Mouse (Mus musculus) lung, adult 2 months (tissue): Measurements from ENCODE around the gene Rftn1. TPM values are rescaled to one million over a fixed set of nuclear protein-coding genes. Genes with fewer than 3 reads are reported as not detected.

ENCODE experiments used
- DNase-seq: peaks from one replicate; pipeline ENCODE4 v3.0.0; 2022
- H3K4me1 ChIP-seq: fragments of 200-500 bp; 2 replicates; pipeline ENCODE4 v1.6.1; 2011; ENCODE audit warnings: low read length; ENCODE audit not compliant: control insufficient read depth, insufficient read depth
- H3K4me3 ChIP-seq: fragments of 200-500 bp; replicated peaks from 2 replicates; pipeline ENCODE3; 2011; ENCODE audit warnings: low read depth, mild to moderate bottlenecking, control low read depth, low read length; ENCODE audit errors: extremely low read depth
- CTCF ChIP-seq: fragments of 200-500 bp; IDR thresholded peaks from 2 replicates; pipeline ENCODE4 v1.5.1; 2011; ENCODE audit warnings: mild to moderate bottlenecking, low read length, control low read depth; ENCODE audit not compliant: insufficient read depth
- POLR2A ChIP-seq: fragments of 200-500 bp; IDR thresholded peaks from 2 replicates; pipeline ENCODE4 v1.6.1; 2011; ENCODE audit warnings: low read depth, mild to moderate bottlenecking, control low read depth, low read length, borderline replicate concordance; ENCODE audit errors: extremely low read depth
- WGBS: fragments of 180-500 bp; shearing (Covaris S2); methylation state at CpG from one replicate; pipeline ENCODE4 v1.1.7; 2018; 5-methylcytosine and 5-hydroxymethylcytosine counted together
- polyA plus RNA-seq: library from polyadenylated mRNA; depleted of rRNA; stranded (reverse); fragments of >200 nt; gene quantifications from 2 replicates; pipeline ENCODE4 v1.2.3, GENCODE M21; 2012

Gene Rftn1
- polyA plus RNA-seq, 1 experiment = 32.4 TPM

GRCm38 (mm10) chr17:50062649-50063048, 127.8 kb downstream of the Rftn1 start:
- no peak overlapping the region for H3K4me3 ChIP-seq
- peak; percentile 46 for DNase-seq
- peaks cover 8% of the 10 kb centered on the region for H3K4me1 ChIP-seq
- TF ChIP-seq POLR2A = no peak
- 33% methylated on average over 4 of the region's 4 CpGs for WGBS

- 87% methylated on average over 4 of the region's 4 CpGs for WGBS
- Histone ChIP-seq H3K4me3 (no peak overlapping the region), H3K4me1 (peaks cover 8% of the 10 kb centered on the region)
- TF ChIP-seq CTCF = no peak
- no peak for TF ChIP-seq POLR2A
- DNase-seq = no peak
Measured at GRCm38 (mm10) chr17:50061446-50061845, 129.0 kb downstream of the Rftn1 start.

- DNase-seq = no peak
- peaks cover 8% of the 10 kb centered on the region for H3K4me1 ChIP-seq
- TF ChIP-seq POLR2A (no peak), CTCF (no peak)
- 70% methylated on average over 2 of the region's 2 CpGs for WGBS
- no peak overlapping the region for H3K4me3 ChIP-seq
Measured at GRCm38 (mm10) chr17:50060220-50060619, 130.3 kb downstream of the Rftn1 start.

GRCm38 (mm10) chr17:50059417-50059816, 131.1 kb downstream of the Rftn1 start:
- no peak for DNase-seq
- Histone ChIP-seq H3K4me3 (no peak overlapping the region), H3K4me1 (peaks cover 8% of the 10 kb centered on the region)
- 82% methylated on average over 5 of the region's 5 CpGs for WGBS
- TF ChIP-seq POLR2A (no peak), CTCF (no peak)

- no peak overlapping the region for H3K4me3 ChIP-seq
- TF ChIP-seq POLR2A = no peak
- no peak for TF ChIP-seq CTCF
- 84% methylated on average over 16 of the region's 16 CpGs for WGBS
- H3K4me1 ChIP-seq = no peaks in the 10 kb centered on the region
- DNase-seq = no peak
Measured at GRCm38 (mm10) chr17:50055154-50055756, 135.2 kb downstream of the Rftn1 start.

- H3K4me1 ChIP-seq = no peaks in the 10 kb centered on the region
- TF ChIP-seq POLR2A (no peak), CTCF (no peak)
- H3K4me3 ChIP-seq = no peak overlapping the region
- DNase-seq = no peak
- WGBS = 85% methylated on average over 7 of the region's 7 CpGs
Measured at GRCm38 (mm10) chr17:50054586-50054985, 135.9 kb downstream of the Rftn1 start.

GRCm38 (mm10) chr17:50053961-50054360, 136.5 kb downstream of the Rftn1 start:
- no peaks in the 10 kb centered on the region for H3K4me1 ChIP-seq
- TF ChIP-seq CTCF = no peak
- DNase-seq = no peak
- WGBS = 100% methylated on average over 1 of the region's 1 CpGs
- no peak overlapping the region for H3K4me3 ChIP-seq

- no peak overlapping the region for H3K4me3 ChIP-seq
- DNase-seq = no peak
- H3K4me1 ChIP-seq = no peaks in the 10 kb centered on the region
- 60% methylated on average over 7 of the region's 7 CpGs for WGBS
- TF ChIP-seq CTCF = no peak
- TF ChIP-seq POLR2A = no peak
Measured at GRCm38 (mm10) chr17:50052741-50053468, 137.6 kb downstream of the Rftn1 start.

- DNase-seq = no peak
- 84% methylated on average over 9 of the region's 9 CpGs for WGBS
- no peaks in the 10 kb centered on the region for H3K4me1 ChIP-seq
- no peak overlapping the region for H3K4me3 ChIP-seq
- no peak for TF ChIP-seq POLR2A
- no peak for TF ChIP-seq CTCF
Measured at GRCm38 (mm10) chr17:50050456-50050855, 140.0 kb downstream of the Rftn1 start.

- TF ChIP-seq CTCF = no peak
- no peak for TF ChIP-seq POLR2A
- no peak for DNase-seq
- WGBS = 47% methylated on average over 9 of the region's 9 CpGs
- Histone ChIP-seq H3K4me1 (no peaks in the 10 kb centered on the region), H3K4me3 (no peak overlapping the region)
Measured at GRCm38 (mm10) chr17:50048209-50048608, 142.3 kb downstream of the Rftn1 start.
